Mouse (Mus musculus): Measurements from ENCODE around the gene Szt2. TPM values are rescaled to one million over a fixed set of nuclear protein-coding genes. Genes with fewer than 3 reads are reported as not detected.

Szt2 gene
- total RNA-seq, 4 experiments from 2014 or later = 32.2 to 40.1 (median 37.6) TPM

DNA sequence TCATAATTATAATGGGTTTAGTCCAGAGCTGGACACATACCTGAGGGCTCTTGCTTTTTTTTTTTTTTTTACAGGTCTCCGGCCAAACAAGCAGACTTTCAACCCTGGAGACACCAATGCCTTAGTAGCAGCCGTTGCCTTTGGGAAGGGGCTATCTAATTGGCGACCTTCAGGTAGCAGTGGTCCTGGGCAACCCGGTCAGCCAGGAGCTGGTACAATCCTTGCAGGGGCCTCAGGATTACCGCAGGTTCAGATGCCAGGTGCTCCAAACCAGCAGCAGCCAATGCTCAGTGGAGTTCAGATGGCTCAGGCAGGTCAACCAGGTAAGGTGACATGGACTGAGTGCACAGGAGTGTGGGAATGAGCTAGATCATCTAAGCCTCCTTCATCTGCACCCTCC is 4.5 kb upstream of the Szt2 start:
- DNase-seq (ENCODE audit: low spot score in 2 of 2) = no peak

DNA sequence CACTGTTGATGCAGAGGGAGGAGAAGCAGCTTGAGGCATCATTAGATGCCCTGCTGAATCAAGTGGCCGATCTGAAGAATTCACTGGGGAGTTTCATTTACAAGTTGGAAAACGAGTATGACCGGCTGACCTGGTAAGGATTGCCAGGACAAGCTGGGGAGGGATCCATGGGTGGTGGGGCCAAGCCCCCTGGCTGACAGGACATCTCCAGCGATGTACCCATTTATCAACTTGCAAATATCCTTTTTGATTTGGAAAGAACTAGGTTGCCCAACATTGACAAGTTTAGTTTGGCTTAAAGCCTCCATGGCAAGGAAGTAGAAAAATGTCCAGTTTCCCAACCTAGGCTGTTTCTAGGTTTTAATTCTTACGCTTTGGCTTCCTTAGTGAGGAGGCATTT is 1.8 kb upstream of the Szt2 start:
- no peak for DNase-seq (ENCODE audit: low spot score in 2 of 2)

DNA sequence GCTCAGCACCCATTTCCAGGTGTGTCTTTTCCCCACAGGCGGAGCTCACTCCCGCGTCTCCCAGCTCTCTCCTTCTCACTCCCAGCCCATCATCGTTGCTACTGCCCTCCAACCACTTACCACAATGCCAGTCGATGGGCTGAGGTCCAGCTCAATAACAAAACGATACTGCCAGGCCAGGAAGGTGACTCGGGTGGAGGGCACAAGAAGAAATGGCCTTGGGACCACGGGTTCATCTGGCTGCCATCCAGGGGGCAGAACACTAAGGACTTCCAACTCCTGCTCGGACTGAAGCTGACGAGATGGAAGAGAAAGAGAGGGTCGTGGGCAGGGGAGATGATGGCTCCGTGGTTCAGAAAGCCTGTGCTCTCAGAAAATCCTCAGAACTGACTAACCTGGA is 6.4 kb downstream of the Szt2 start:
- no peak for DNase-seq (ENCODE audit: low spot score in 2 of 2)

DNA sequence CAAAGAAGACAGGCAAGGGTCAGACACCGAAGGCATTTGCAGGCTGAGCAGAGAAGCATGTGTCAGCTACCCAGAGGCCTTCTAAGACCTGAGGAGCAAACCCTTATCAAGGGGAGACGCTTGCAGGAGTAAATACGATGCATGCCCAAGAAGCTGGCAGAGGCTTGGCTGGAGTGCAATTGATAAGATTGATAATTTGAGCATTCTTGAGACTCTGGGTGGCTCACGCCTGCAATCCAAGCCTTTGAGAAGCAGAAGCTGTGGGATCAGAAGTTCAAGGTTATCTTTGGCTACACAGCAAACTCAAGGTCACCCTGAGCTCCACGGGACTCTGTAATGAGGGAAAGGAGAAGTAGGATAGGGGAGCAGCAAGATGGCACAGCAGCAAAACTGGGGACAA is 7.2 kb downstream of the Szt2 start:
- DNase-seq (ENCODE audit: low spot score in 2 of 2) = no peak

GRCm38 (mm10) chr4:118401421-118401820 is 7.7 kb downstream of the Szt2 start:
- no peak for DNase-seq (ENCODE audit: low spot score in 2 of 2)

GRCm38 (mm10) chr4:118398400-118398799 is 10.7 kb downstream of the Szt2 start:
- DNase-seq (ENCODE audit: low spot score in 2 of 2) = no peak

DNA sequence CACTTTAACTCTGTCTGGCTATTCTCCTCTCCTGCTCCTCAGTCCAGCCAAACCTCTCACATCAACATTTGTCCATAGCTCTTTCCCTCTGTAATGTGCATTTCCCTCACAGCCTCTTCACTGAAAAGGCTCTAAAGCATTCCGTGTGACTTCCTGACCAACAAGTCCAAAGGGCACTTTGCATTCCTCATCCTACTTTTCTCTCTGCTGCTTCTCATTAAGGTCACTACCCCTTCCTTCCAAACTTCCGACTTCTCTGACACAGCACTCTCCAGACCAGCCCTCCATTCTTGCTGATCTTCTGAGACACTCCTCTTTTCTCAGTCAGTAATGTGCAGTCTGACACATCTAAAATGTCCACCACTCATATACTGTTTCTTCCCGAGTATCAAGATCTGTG is 12.6 kb downstream of the Szt2 start:
- DNase-seq (ENCODE audit: low spot score in 2 of 2) = no peak

GRCm38 (mm10) chr4:118395289-118395688 is 13.8 kb downstream of the Szt2 start:
- DNase-seq (ENCODE audit: low spot score in 2 of 2) = no peak

GRCm38 (mm10) chr4:118394505-118394904 is 14.6 kb downstream of the Szt2 start:
- DNase-seq (ENCODE audit: low spot score in 2 of 2) = no peak

GRCm38 (mm10) chr4:118390146-118390545 is 18.9 kb downstream of the Szt2 start:
- DNase-seq (ENCODE audit: low spot score in 2 of 2) = no peak

GRCm38 (mm10) chr4:118387316-118387715 is 21.8 kb downstream of the Szt2 start:
- no peak for DNase-seq (ENCODE audit: low spot score in 2 of 2)

DNA sequence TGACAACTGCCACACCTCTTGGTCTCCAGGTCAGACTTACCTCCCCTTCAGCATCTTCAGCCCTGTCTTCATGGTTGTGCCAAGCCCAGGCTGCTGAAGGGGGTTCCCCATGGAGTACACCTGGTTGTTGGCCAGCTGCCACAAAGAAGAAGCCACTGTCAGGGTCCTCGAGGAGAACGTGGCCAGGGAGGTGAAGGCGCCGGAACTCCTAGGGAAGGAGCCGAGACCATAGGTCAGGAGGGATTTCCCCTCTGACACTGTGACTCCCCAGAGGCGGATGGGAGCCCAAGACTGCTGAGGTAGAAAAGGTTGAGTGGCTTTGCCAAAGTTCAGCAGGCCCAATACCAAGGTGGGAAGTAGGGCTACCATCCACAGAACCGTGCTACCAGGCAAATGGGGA is 25.8 kb downstream of the Szt2 start:
- DNase-seq (ENCODE audit: low spot score in 2 of 2) = no peak

DNA sequence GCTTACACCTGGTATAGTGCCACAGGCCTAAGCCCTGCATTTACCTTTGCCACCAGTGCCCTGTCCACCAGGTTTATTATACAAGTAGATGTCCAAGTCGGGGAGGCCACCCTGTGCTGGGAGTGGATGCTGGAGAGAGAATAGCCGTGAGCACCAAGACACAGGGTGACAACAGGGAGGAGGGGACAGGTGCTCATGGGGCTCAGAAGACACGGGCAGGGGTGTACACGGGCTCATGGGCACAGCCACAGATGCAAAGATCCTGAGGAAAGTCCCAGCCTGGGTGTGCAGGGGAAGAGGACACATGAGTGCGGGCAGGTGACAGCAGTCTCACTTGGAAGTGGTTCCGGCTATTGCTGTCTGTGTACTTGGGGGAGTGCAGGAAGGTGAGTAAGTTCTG is 33.1 kb downstream of the Szt2 start:
- no peak for DNase-seq (ENCODE audit: low spot score in 2 of 2)

DNA sequence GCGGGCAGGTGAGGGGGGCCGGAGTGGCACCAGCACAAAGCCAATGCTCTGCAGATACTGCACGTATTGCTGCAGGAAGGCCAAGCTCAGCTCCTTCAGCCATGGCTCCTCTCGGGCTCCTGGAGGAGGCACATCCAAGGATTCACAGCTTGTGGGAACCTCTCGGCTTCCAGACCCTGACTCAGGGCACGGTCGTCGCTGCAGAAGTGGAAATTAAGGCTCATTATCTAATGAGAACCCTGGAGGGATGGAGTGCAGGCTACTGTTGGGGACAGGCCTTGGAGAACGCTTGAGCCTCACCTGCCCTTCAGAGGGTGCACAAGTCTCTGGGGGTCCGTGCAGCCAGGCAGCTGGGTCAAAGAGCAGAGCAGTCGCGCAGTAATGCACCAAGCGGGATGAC is 37.3 kb downstream of the Szt2 start:
- no peak for DNase-seq (ENCODE audit: low spot score in 2 of 2)

GRCm38 (mm10) chr4:118368616-118369015 is 40.5 kb downstream of the Szt2 start:
- DNase-seq (ENCODE audit: low spot score in 2 of 2) = no peak

GRCm38 (mm10) chr4:118367551-118367950 is 41.5 kb downstream of the Szt2 start:
- no peak for DNase-seq (ENCODE audit: low spot score in 2 of 2)

DNA sequence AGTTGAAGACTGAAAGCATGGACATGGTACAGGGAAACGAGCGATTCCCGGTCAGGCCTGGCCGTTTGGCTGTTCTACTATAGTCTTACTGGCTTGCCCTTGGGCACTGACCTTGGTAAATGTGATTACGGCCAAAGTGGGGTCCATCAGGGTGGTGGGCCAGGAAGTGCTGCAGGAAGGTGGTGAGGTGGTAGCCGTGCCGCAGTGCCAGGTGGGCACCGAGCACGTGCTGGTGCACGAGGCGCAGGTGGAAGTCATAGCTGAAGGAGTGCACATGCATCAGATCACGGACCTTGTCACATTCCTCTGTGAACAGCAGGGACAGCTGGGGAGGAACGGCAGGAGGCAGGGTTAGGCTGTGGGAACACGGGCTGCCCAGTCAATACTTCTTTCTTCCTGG is 43.1 kb downstream of the Szt2 start:
- no peak for DNase-seq (ENCODE audit: low spot score in 2 of 2)

DNA sequence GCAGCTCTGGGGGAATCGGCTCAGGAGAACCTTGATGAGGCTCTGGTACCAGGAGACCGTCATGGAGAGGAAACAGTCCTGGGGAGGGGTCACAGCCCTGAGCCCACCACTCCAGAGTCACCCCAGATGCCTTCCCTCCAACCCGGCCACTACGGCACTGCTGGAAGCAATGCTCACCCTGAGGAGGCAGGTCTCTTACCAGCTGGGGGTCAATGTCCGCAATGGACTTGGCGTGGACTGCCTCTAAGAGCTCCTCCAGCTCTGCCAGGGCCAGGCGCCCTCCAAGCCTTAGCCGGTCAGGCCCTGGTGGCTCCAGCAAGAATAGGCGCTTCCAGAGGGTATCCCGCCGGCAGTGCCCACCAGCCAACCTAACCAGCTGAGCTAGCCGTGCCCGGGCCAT is 44.4 kb downstream of the Szt2 start:
- DNase-seq (ENCODE audit: low spot score in 2 of 2) = no peak

- DNase-seq (ENCODE audit: low spot score in 2 of 2) = no peak
These were observed 45.1 kb downstream of the Szt2 start for GRCm38 (mm10) chr4:118363985-118364384.

DNA sequence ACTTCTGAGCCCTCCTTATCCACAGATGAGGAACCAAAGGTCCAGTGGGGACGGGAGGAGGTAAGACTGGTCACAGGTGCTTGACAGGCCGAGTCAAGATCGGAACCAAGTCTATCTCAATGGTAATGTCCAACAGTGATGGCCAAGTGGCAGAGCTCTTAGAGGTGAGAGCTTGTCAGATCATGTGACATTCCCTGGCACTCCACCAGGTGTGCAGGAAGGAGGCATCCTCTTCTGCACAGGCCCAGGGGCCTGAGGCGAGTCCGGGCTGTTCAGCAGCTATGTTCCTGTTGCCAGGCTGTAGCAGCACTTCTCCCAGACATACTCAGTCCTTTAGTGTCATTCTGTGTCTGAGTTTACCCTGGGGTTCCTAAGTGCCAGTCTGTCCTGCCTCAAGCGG is 46.2 kb downstream of the Szt2 start:
- no peak for DNase-seq (ENCODE audit: low spot score in 2 of 2)

DNA sequence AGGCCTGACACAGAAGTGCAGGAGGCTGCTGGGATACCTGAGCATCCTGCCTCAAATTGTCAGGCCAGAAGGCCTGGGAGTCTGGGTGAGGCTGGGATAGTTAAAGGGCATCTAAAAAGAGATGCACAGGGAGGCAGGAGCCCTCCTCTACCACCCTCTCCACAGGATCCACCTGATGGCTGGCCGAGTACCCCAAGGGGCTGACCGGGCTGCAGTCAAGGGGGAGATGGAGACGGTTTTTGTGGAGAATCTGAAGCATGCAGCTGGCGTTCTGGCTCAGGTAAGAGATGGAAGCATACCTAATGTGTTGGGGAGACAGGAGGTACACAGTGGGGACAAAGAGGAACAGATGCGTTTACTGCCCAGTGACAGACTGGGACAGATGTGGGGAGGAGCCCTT is 47.6 kb downstream of the Szt2 start:
- no peak for DNase-seq (ENCODE audit: low spot score in 2 of 2)

GRCm38 (mm10) chr4:118359896-118360720 is 49.0 kb downstream of the Szt2 start:
- DNase-seq (ENCODE audit: low spot score in 2 of 2) = peak in 1 of 2 experiments; percentile 61

GRCm38 (mm10) chr4:118359211-118359895 is 49.7 kb downstream of the Szt2 start:
- DNase-seq (ENCODE audit: low spot score in 2 of 2) = no peak

Measured in left cerebral cortex, adult 8-10 months (tissue).